ENCODE assay signal across 19 mouse cellular contexts in genomic region chr17:12165009-12165695, GRCm38 (mm10). TPM values are rescaled to one million over a fixed set of nuclear protein-coding genes. Genes with fewer than 3 reads are reported as not detected.
DNase-seq lines count a peak whose midpoint lies in the region; ATAC-seq and TF ChIP-seq lines count a peak whose summit lies in the region.
"Had no signal": no experiment of that assay in that cellular context is flagged by ENCODE, and none has a peak within 500 bp of the region (broad histone marks: within the 10 kb centered on the region; RNA-seq: fewer than 3 reads in every experiment).

No protein-coding gene starts in this region.

- no peak overlapping the region for H3K4me3 ChIP-seq in liver, embryonic 14.5 days (ENCODE audit: insufficient read depth in 1 of 2, low read depth in 2 of 2, low read length in 2 of 2)
- H3K4me3 ChIP-seq in liver, embryonic 12.5 days = no peak overlapping the region
- no peak overlapping the region for H3K4me3 ChIP-seq in bone marrow, adult 2 months (replicated peaks; ENCODE audit: control insufficient read depth, low read depth, low read length)
- H3K4me3 ChIP-seq: heart, embryonic 13.5 days had no signal

- H3K27ac ChIP-seq in liver, embryonic 14.5 days = peak overlapping the region; percentile 18
- no peak overlapping the region; the same call in 1 of the 2 replicates for H3K27ac ChIP-seq in liver, embryonic 12.5 days
- H3K27ac ChIP-seq in bone marrow, adult 2 months (ENCODE audit: control insufficient read depth, insufficient read depth, low read depth, low read length, poor library complexity) = peak overlapping the region; percentile 67
- H3K27ac ChIP-seq: heart, embryonic 13.5 days; stomach, postnatal 0 days had no signal

- ATAC-seq in liver, embryonic 14.5 days (ENCODE audit: insufficient read depth) = no peak
- ATAC-seq in liver, embryonic 12.5 days = no peak
- peak; percentile 87 for ATAC-seq in megakaryocyte, adult 5-6 weeks (ENCODE audit: poor library complexity, severe bottlenecking)
- no peak for ATAC-seq in cerebellum, adult (ENCODE audit: insufficient number of reproducible peaks, low FRiP score, low TSS enrichment)
- ATAC-seq: forebrain, embryonic 14.5 days; hindbrain, embryonic 16.5 days; midbrain, embryonic 16.5 days had no signal

- H3K27me3 ChIP-seq in liver, embryonic 14.5 days (ENCODE audit: control insufficient read depth, insufficient read depth, low read length) = no peaks in the 10 kb centered on the region
- H3K27me3 ChIP-seq in liver, embryonic 12.5 days (replicated peaks) = no peaks in the 10 kb centered on the region
- H3K27me3 ChIP-seq: heart, embryonic 13.5 days had no signal

- peaks cover 11% of the 10 kb centered on the region for H3K36me3 ChIP-seq in liver, embryonic 14.5 days (replicated peaks; ENCODE audit: control insufficient read depth, insufficient read depth, low read depth)
- H3K36me3 ChIP-seq in liver, embryonic 12.5 days = peaks cover 58% of the 10 kb centered on the region
- H3K36me3 ChIP-seq: heart, embryonic 13.5 days had no signal

- no peak overlapping the region for H3K4me2 ChIP-seq in liver, embryonic 14.5 days (ENCODE audit: low read depth)
- no peak overlapping the region for H3K4me2 ChIP-seq in liver, embryonic 12.5 days
- H3K4me2 ChIP-seq: heart, embryonic 13.5 days had no signal

- no peak for TF ChIP-seq EP300 in liver, embryonic 14.5 days (IDR thresholded peaks at IDR 0.05; ENCODE audit: low read depth)

- 70% methylated on average over 11 of the region's 11 CpGs for WGBS in liver, embryonic 14.5 days (ENCODE audit: insufficient replicate concordance)
- WGBS in liver, embryonic 12.5 days (ENCODE audit: insufficient replicate concordance) = 74% methylated on average over 11 of the region's 11 CpGs
- WGBS in bone marrow, adult 2 months = 58% methylated on average over 11 of the region's 11 CpGs

- no peak for DNase-seq in liver, embryonic 14.5 days (ENCODE audit: low read depth in 3 of 3, low spot score in 3 of 3)
- DNase-seq in CD4-positive, CD25-positive, alpha-beta regulatory T cell, adult 2 months (ENCODE audit: low read depth, low spot score) = peak; percentile 51
- no peak for DNase-seq in cerebellum, postnatal 36 days
- DNase-seq in ovary, adult 18-20 months (ENCODE audit: low spot score) = no peak
- DNase-seq: adrenal gland, postnatal 14 days; cerebellum, adult 9-10 months; heart, postnatal 36 days; kidney, adult 8-10 months; kidney, postnatal 36 days; lung, postnatal 10 days had no signal

- H3K9ac ChIP-seq in liver, embryonic 14.5 days (replicated peaks) = no peak overlapping the region
- H3K9ac ChIP-seq in liver, embryonic 12.5 days = no peak overlapping the region
- H3K9ac ChIP-seq: heart, embryonic 13.5 days had no signal

- no peak for TF ChIP-seq CTCF in liver, embryonic 14.5 days (IDR thresholded peaks at IDR 0.05; ENCODE audit: low read depth)
- TF ChIP-seq CTCF in bone marrow, adult 2 months (IDR thresholded peaks at IDR 0.05; ENCODE audit: control insufficient read depth, insufficient read depth, low read length) = no peak

- peaks cover 5 to 30% of the 10 kb centered on the region in 2 experiments for H3K4me1 ChIP-seq in liver, embryonic 14.5 days (replicated peaks; ENCODE audit: control insufficient read depth in 2 of 2, insufficient read depth in 2 of 2, low read length in 1 of 2)
- H3K4me1 ChIP-seq in liver, embryonic 12.5 days = peaks cover 70% of the 10 kb centered on the region
- H3K4me1 ChIP-seq in bone marrow, adult 2 months (ENCODE audit: control insufficient read depth, insufficient read depth, low read length) = peaks cover 7% of the 10 kb centered on the region; the same call in 1 of the 2 replicates

- TF ChIP-seq POLR2A in bone marrow, adult 2 months (IDR thresholded peaks at IDR 0.05; ENCODE audit: borderline replicate concordance, control insufficient read depth, low read depth, low read length) = no peak

- no peaks in the 10 kb centered on the region for H3K9me3 ChIP-seq in liver, embryonic 14.5 days (ENCODE audit: control insufficient read depth, low read length)
- no peaks in the 10 kb centered on the region for H3K9me3 ChIP-seq in liver, embryonic 12.5 days (replicated peaks)
- H3K9me3 ChIP-seq: heart, embryonic 13.5 days had no signal

RNA-seq across cellular contexts. Expression of gene Agpat4, which starts 46.6 kb away (rescaled TPM):
- 15.0 and 16.2 TPM in 2 replicates for polyA plus RNA-seq in liver, embryonic 14.5 days (2012; rRNA removed)
- polyA plus RNA-seq in liver, embryonic 14.5 days (2014; fragmentation: Nextera tagmentation; extraction: Ambion mirVana) = 10.5 and 12.1 TPM in 2 replicates
- polyA plus RNA-seq in liver, embryonic 12.5 days (2016; fragmentation: Nextera tagmentation; extraction: Ambion mirVana) = 31.6 and 35.2 TPM in 2 replicates
- polyA plus RNA-seq in bone marrow, adult 2 months (2011; ENCODE audit: insufficient read depth, insufficient read length, low replicate concordance, missing spikeins) = 30.2 and 30.3 TPM in 2 replicates
- 8.9 and 12.8 TPM in 2 replicates for total RNA-seq in megakaryocyte, adult 5-6 weeks (2015)
- total RNA-seq in megakaryocyte, adult 5-6 weeks (2017) = 11.8 and 12.1 TPM in 2 replicates
